Mouse (Mus musculus) heart, embryonic 16.5 days (tissue): Measurements from ENCODE around the gene Abcb9. TPM values are rescaled to one million over a fixed set of nuclear protein-coding genes. Genes with fewer than 3 reads are reported as not detected.
A peak's percentile ranks its signal among the peaks of the same experiment; 100 is the strongest.

Source experiments
- ATAC-seq: fragments of 200-750 bp; cut with Nextera tagmentation; replicated peaks from 2 replicates; pipeline ENCODE4 v1.8.0; 2017; ENCODE audit warnings: moderate number of reproducible peaks; ENCODE audit not compliant: insufficient read depth, low FRiP score; ENCODE audit errors: extremely low read depth
- H3K27ac ChIP-seq: fragments of 300-500 bp; sonication (generic); 2 replicates; pipeline ENCODE4 v1.5.1; 2014; ENCODE audit warnings: mild to moderate bottlenecking, low read length, control low read depth, moderate library complexity
- H3K27me3 ChIP-seq: fragments of 300-500 bp; sonication (generic); 2 replicates; pipeline ENCODE4 v1.6.1; 2014; ENCODE audit warnings: low read length, mixed read lengths; ENCODE audit not compliant: control insufficient read depth, insufficient read depth
- H3K36me3 ChIP-seq: fragments of 300-500 bp; sonication (generic); 2 replicates; pipeline ENCODE4 v1.6.1; 2014; ENCODE audit not compliant: control insufficient read depth, insufficient read depth
- H3K4me1 ChIP-seq: fragments of 300-500 bp; sonication (generic); 2 replicates; pipeline ENCODE4 v1.6.1; 2014; ENCODE audit warnings: low read length, mixed read lengths; ENCODE audit not compliant: control insufficient read depth, insufficient read depth
- H3K4me2 ChIP-seq: fragments of 300-500 bp; sonication (generic); 2 replicates; pipeline ENCODE4 v1.6.1; 2014; ENCODE audit warnings: low read depth, mild to moderate bottlenecking, control low read depth, low read length
- H3K4me3 ChIP-seq: fragments of 300-500 bp; sonication (generic); 2 replicates; pipeline ENCODE4 v1.5.1; 2014; ENCODE audit warnings: mild to moderate bottlenecking, control low read depth, low read length
- H3K9ac ChIP-seq: fragments of 300-500 bp; sonication (generic); 2 replicates; pipeline ENCODE4 v1.6.1; 2014; ENCODE audit warnings: low read length, control low read depth
- H3K9me3 ChIP-seq: fragments of 300-500 bp; sonication (generic); replicated peaks from 2 replicates; pipeline ENCODE4 v1.6.1; 2016; ENCODE audit warnings: low read length; ENCODE audit not compliant: control insufficient read depth
- WGBS: fragments of 180-500 bp; shearing (Covaris S2); extraction: QIAGEN DNeasy Blood & Tissue Kit; methylation state at CpG from one replicate; pipeline ENCODE4 v1.1.7; 2014; 5-methylcytosine and 5-hydroxymethylcytosine counted together
- polyA plus RNA-seq: library from polyadenylated mRNA; unstranded; fragments of >200 nt; fragmentation: Nextera tagmentation; extraction: Ambion mirVana; gene quantifications from 2 replicates; pipeline ENCODE4 v1.2.1, GENCODE M21; 2015

Gene Abcb9
- polyA plus RNA-seq, 1 experiment from 2014 or later: 7.2 TPM

DNA sequence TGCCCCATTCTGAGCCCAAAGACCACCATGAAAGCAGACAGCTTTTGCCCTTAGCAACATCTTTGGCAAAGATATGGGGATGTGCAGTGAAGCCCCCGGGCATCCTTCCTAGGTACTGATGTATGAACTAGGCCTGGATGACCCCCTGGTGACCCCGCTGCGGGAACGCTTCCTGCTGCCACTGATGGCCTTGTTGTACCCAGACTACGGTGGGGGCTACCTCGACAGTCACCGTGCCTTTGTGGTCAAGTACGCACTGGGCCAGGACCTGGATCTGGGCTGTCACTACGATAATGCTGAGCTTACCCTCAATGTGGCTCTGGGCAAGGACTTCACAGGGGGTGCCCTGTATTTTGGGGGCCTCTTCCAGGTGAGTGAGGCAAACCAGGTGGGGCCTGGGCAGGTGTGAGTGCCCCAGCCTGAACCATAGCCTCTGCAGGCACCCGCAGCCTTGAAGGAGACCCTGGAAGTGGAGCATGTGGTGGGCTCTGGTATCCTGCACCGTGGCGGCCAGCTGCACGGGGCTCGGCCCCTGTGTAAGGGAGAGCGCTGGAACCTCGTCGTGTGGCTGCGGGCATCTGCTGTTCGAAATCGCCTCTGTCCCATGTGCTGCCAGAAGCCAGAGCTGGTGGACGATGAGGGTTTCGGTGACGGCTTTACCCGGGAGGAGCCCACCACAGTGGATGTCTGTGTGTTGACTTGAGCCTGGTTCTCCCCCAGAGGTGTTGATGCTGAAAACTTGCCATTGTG lies 18.9 kb upstream of the Abcb9 start:
- peaks cover 22% of the 10 kb centered on the region for H3K36me3 ChIP-seq
- no peaks in the 10 kb centered on the region for H3K27me3 ChIP-seq
- H3K4me3 ChIP-seq: no peak overlapping the region
- H3K27ac ChIP-seq: no peak overlapping the region
- no peaks in the 10 kb centered on the region for H3K9me3 ChIP-seq
- peaks cover 22% of the 10 kb centered on the region for H3K4me1 ChIP-seq
- H3K9ac ChIP-seq: no peak overlapping the region
- ATAC-seq: no peak
- H3K4me2 ChIP-seq: no peak overlapping the region
- 91% methylated on average over 24 of the region's 24 CpGs for WGBS

DNA sequence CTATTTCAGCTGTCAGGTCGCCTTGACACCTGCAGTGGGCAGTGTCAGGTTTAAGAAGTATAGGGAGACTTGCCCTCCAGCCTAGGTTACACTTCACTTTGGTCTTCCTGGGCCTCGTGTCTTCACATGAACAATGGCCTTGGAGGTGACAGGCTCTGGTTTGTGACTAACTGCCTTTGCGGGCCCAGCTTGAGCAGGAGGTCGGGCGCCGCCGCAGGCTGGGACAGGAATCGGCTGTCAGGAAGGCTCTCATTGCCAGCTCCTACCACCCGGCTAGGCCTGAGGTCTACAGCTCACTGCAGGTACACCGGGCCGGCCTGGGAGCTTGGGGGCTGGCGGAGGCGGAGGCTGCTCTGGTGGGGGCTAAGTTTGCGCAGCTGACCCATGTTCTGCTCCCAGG lies 17.4 kb upstream of the Abcb9 start:
- peak overlapping the region; percentile 28 for H3K27ac ChIP-seq
- peaks cover 13% of the 10 kb centered on the region for H3K36me3 ChIP-seq
- WGBS: 16% methylated on average over 14 of the region's 14 CpGs
- no peaks in the 10 kb centered on the region for H3K9me3 ChIP-seq
- peak overlapping the region; percentile 83 for H3K9ac ChIP-seq
- H3K4me2 ChIP-seq: peak overlapping the region; percentile 97
- H3K4me1 ChIP-seq: peaks cover 22% of the 10 kb centered on the region
- ATAC-seq: no peak
- peak overlapping the region; percentile 96 for H3K4me3 ChIP-seq
- H3K27me3 ChIP-seq: no peaks in the 10 kb centered on the region

DNA sequence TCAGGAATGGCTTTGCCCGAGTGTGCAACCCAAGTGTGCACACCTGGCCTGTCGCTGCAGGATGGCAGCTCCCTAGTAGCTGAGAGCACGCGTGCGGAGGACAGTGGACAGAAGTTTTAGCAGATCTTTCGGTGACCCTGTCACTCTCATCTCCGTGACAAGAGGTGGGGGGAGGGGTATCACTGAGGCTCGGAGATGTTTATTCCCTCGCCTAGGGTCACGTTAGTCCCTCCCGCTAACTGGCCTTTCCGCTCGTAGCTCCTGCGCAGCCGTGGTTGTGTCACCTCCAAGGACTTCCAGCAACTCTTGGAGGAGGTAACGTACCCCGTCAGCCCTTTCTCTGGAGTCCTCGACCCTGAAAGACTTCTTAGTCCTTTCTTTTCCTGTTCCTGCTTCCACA lies 16.9 kb upstream of the Abcb9 start:
- H3K36me3 ChIP-seq: peaks cover 9% of the 10 kb centered on the region; the same call in 1 of the 2 replicates
- ATAC-seq: no peak

DNA sequence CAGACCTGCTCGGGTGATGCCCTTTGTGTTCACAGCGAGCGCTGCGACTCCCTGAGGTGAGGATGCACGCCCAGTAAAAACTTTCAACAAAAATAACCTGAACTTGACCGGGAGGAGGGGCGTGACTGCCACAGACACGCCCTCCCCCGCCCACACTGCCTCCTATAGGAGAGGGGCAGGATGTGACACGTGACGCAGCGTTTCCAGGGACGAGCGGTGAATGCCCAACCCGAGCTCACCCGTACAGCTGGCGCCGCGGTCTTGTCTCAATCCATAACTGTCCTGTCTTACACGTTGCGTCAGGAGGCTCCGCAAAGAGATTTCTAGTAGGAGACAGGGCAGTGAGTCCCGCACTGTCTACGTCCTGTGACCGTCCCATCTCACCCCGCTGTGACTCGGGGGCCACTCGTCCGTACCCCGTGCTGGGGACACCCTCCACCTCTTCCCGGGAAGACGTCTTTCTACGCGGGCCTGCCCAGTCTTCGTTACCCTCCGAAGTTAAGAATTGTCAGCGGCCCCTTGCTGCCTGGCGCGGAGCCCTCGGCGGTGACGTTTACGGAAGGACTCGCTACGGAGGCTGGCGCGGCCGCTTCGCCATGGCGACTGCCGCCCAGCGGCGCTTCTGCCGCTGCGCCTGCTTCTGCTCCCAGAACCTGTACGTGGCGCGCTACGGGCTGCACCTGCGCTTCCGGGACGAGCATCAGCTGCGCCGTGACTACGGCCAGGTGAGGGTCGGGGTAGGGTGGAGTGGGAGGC lies 16.3 kb upstream of the Abcb9 start, which contains the start of gene Ogfod2:
Gene Ogfod2 (plus strand): TSS at position 556 of the 756 bp plus-strand sequence.
- ATAC-seq: peak; percentile 97
- H3K27me3 ChIP-seq: no peaks in the 10 kb centered on the region
- H3K9ac ChIP-seq: peak within 1 kb of the TSS; percentile 95
- whole genome bisulfite sequencing: under 1% methylated on average over 66 of the region's 66 CpGs
- peak within 1 kb of the TSS; percentile 97 for H3K4me2 ChIP-seq
- H3K27ac ChIP-seq: peak within 1 kb of the TSS; percentile 95
- H3K9me3 ChIP-seq: no peaks in the 10 kb centered on the region
- H3K36me3 ChIP-seq: peaks cover 9% of the 10 kb centered on the region; the same call in 1 of the 2 replicates
- peak within 1 kb of the TSS; percentile 96 for H3K4me3 ChIP-seq
- peaks cover 21% of the 10 kb centered on the region for H3K4me1 ChIP-seq

More for the DNA sequence above, 16.9 kb upstream of the Abcb9 start:
- Histone ChIP-seq H3K27me3 (no peaks in the 10 kb centered on the region), H3K4me3 (peak overlapping the region; percentile 96), H3K9me3 (no peaks in the 10 kb centered on the region), H3K4me1 (peaks cover 22% of the 10 kb centered on the region), H3K4me2 (peak overlapping the region; percentile 97), H3K9ac (peak overlapping the region; percentile 83), H3K27ac (peak overlapping the region; percentile 28)
- WGBS: under 1% methylated on average over 18 of the region's 18 CpGs

DNA sequence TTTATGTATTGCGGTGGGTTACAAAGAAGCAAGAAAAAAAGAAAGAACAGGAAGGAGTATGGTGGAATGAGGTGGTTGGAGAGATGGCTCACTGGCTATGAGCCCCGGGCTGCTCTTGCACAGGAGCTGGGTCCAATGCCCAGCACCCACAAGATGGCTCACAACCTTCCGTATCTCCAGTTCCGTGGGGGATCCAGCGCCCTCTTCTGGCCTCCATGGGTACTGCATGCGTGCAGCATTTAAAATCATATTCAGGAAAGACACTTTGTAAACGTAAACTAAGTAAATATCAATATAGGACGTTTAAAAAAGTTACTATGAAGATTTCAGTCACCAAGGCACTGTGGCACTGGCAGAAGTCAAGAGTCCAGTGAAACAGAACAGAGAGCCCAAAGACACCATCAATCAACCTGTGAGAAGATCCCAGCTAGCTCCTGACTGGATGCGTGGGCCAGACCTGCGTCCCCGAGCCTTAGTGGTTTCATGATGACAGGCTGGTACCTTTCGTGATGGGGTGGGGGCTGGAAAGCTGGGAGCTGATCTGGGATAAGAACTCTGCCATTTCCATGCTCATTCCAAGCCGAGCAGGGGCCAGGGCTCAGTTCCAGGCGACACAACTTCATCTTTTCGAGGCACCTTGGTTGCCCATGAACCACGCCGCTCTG lies 15.6 kb upstream of the Abcb9 start:
- H3K27ac ChIP-seq: peak overlapping the region; percentile 86
- peaks cover 16% of the 10 kb centered on the region for H3K4me1 ChIP-seq
- H3K9ac ChIP-seq: peak overlapping the region; percentile 95
- no peaks in the 10 kb centered on the region for H3K9me3 ChIP-seq
- H3K4me2 ChIP-seq: peak overlapping the region; percentile 97
- H3K27me3 ChIP-seq: no peaks in the 10 kb centered on the region
- WGBS: 24% methylated on average over 17 of the region's 17 CpGs
- ATAC-seq: no peak
- peak overlapping the region; percentile 96 for H3K4me3 ChIP-seq
- H3K36me3 ChIP-seq: peaks cover 9% of the 10 kb centered on the region; the same call in 1 of the 2 replicates

DNA sequence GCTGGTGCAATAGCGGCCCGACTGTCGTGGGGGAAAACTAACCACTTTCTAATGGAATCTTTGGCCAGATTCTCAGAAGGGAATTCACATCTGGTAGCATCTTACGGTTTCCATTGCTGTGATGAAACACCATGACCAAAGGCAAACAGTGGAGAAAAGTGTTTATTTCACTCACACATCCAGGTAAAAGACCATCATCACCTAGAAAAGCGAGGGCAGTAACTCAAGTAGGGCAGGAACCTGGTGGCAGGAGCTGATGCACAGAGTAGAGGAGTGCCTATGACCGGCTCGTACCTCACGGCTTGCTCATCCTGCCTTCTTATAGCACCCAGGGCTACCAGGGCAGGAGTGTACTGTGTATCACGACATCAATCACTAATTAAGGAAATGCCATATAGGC lies 8.0 kb upstream of the Abcb9 start:
- 90% methylated on average over 9 of the region's 9 CpGs for WGBS
- Histone ChIP-seq H3K27me3 (no peaks in the 10 kb centered on the region), H3K36me3 (no peaks in the 10 kb centered on the region), H3K27ac (no peak overlapping the region), H3K4me3 (no peak overlapping the region), H3K4me1 (no peaks in the 10 kb centered on the region), H3K9ac (no peak overlapping the region), H3K9me3 (no peaks in the 10 kb centered on the region), H3K4me2 (no peak overlapping the region)
- ATAC-seq: no peak

DNA sequence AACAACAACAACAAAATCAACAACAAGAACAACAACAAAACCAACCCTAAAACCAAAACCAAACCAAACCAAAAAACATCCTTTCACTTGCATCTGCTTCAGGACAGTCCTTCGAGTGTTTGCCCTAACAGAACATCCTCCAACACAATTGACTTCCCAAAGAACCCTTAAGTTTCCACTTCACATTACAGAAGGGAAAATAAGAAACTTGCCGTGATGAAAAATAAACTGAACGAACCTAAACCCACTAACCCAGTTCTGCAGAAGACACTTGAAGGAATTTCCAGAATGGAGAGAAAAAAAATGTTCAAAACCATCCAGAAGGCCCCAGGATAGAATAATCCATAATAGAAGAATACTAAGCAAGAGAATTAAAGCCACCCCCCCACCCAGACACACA lies 7.4 kb upstream of the Abcb9 start:
- no peak overlapping the region for H3K27ac ChIP-seq
- H3K4me1 ChIP-seq: no peaks in the 10 kb centered on the region
- no peak overlapping the region for H3K9ac ChIP-seq
- WGBS: 80% methylated on average over 3 of the region's 3 CpGs
- no peaks in the 10 kb centered on the region for H3K36me3 ChIP-seq
- no peak for ATAC-seq
- H3K4me2 ChIP-seq: no peak overlapping the region
- H3K9me3 ChIP-seq: no peaks in the 10 kb centered on the region
- H3K27me3 ChIP-seq: no peaks in the 10 kb centered on the region
- no peak overlapping the region for H3K4me3 ChIP-seq

DNA sequence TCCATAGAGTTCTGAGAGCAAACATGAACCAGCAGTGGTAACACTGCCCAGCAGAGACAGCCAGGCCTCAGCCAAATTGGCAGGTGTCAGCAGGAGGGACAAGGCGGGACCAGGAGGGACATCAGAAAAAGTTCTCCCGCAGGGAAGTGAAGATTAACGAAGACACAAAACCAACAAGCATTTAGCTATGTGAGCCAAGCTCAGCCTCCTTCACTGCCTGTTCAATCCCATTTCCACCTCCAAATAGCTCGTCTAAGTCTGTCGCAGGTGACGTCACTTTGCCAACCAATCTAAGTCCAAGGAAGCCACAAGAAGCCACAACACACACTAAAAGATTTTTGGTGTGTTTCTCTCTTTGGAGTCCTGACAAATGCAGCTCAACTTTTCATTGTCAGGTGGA lies 6.7 kb upstream of the Abcb9 start:
- Histone ChIP-seq H3K9me3 (no peaks in the 10 kb centered on the region), H3K9ac (no peak overlapping the region), H3K27me3 (no peaks in the 10 kb centered on the region), H3K36me3 (no peaks in the 10 kb centered on the region), H3K4me2 (no peak overlapping the region), H3K27ac (no peak overlapping the region), H3K4me3 (no peak overlapping the region), H3K4me1 (no peaks in the 10 kb centered on the region)
- ATAC-seq: no peak
- 73% methylated on average over 6 of the region's 6 CpGs for WGBS
